Mouse (Mus musculus) forebrain, embryonic 15.5 days (tissue): ENCODE measurements around the gene Sec14l1. TPM values are rescaled to one million over a fixed set of nuclear protein-coding genes. Genes with fewer than 3 reads are reported as not detected.
A peak's percentile ranks its signal among the peaks of the same experiment; 100 is the strongest.

Experiments used
- ATAC-seq: fragments of 200-750 bp; cut with Nextera tagmentation; replicated peaks from 2 replicates; pipeline ENCODE4 v1.8.0; 2017; ENCODE audit warnings: mild to moderate bottlenecking, moderate TSS enrichment, moderate library complexity
- H3K27ac ChIP-seq: fragments of 300-500 bp; sonication (generic); replicated peaks from 2 replicates; pipeline ENCODE4 v1.5.1; 2015; ENCODE audit warnings: mild to moderate bottlenecking, inconsistent platforms
- H3K27me3 ChIP-seq: fragments of 300-500 bp; sonication (generic); 2 replicates; pipeline ENCODE4 v1.6.1; 2015; ENCODE audit warnings: inconsistent platforms
- H3K36me3 ChIP-seq: fragments of 300-500 bp; sonication (generic); 2 replicates; pipeline ENCODE4 v1.6.1; 2015; ENCODE audit warnings: mild to moderate bottlenecking, inconsistent platforms
- H3K4me1 ChIP-seq: fragments of 300-500 bp; sonication (generic); 2 replicates; pipeline ENCODE4 v1.6.1; 2015; ENCODE audit warnings: inconsistent platforms
- H3K4me2 ChIP-seq: fragments of 300-500 bp; sonication (generic); replicated peaks from 2 replicates; pipeline ENCODE4 v1.6.1; 2015; ENCODE audit warnings: mild to moderate bottlenecking, inconsistent platforms
- H3K4me3 ChIP-seq: fragments of 300-500 bp; sonication (generic); 2 replicates; pipeline ENCODE4 v1.5.1; 2015; ENCODE audit warnings: mild to moderate bottlenecking, inconsistent platforms
- H3K9ac ChIP-seq: fragments of 300-500 bp; sonication (generic); replicated peaks from 2 replicates; pipeline ENCODE4 v1.6.1; 2015; ENCODE audit warnings: mild to moderate bottlenecking, inconsistent platforms
- H3K9me3 ChIP-seq: fragments of 300-500 bp; sonication (generic); 2 replicates; pipeline ENCODE4 v1.6.1; 2016; ENCODE audit warnings: inconsistent platforms
- WGBS: fragments of 180-500 bp; shearing (Covaris S2); methylation state at CpG from one replicate; pipeline ENCODE4 v1.1.7; 2015; ENCODE audit warnings: mixed read lengths; 5-methylcytosine and 5-hydroxymethylcytosine counted together
- microRNA-seq: library from miRNA; unstranded; fragments of <30 nt; microRNA quantifications from one replicate; pipeline ENCODE4, GENCODE M21; 2016
- polyA plus RNA-seq: library from polyadenylated mRNA; unstranded; fragments of >200 nt; fragmentation: Nextera tagmentation; extraction: Ambion mirVana; gene quantifications from 2 replicates; pipeline ENCODE4 v1.2.1, GENCODE M21; 2015

Gene Sec14l1
- polyA plus RNA-seq, 1 experiment from 2014 or later, result 76.8 TPM

- Histone ChIP-seq H3K27ac (peak overlapping the region; percentile 4), H3K4me1 (peaks cover 6% of the 10 kb centered on the region), H3K9ac (no peak overlapping the region), H3K4me3 (no peak overlapping the region), H3K27me3 (no peaks in the 10 kb centered on the region), H3K9me3 (no peaks in the 10 kb centered on the region), H3K4me2 (no peak overlapping the region), H3K36me3 (no peaks in the 10 kb centered on the region)
- ATAC-seq, result no peak
- WGBS, result 71% methylated on average over 8 of the region's 8 CpGs
Observed at GRCm38 (mm10) chr11:117208151-117208673, 93.2 kb downstream of the Sec14l1 start.

Small RNA genes lying within 50 kb of the gene (microRNA-seq; reads per million reads assigned to microRNA genes)
- gene Gm24323, result not detected
- gene Mir6516, result 0.88 reads per million

Other genes with a start within 250 kb of the Sec14l1 start
- gene Mgat5b, start 196.3 kb upstream of the Sec14l1 start, polyA plus RNA-seq, result 32.0 and 32.8 TPM in 2 replicates
- gene Sept9, start 84.5 kb downstream of the Sec14l1 start, polyA plus RNA-seq, result 126 and 128 TPM in 2 replicates